Mouse (Mus musculus) lung, embryonic 14.5 days (tissue): Measurements from ENCODE around the gene Nck2. TPM values are rescaled to one million over a fixed set of nuclear protein-coding genes. Genes with fewer than 3 reads are reported as not detected.
"Not testable (repeated sequence)": the region's sequence is repeated elsewhere in the genome, so short reads cannot be mapped to it uniquely, and the experiment has no call there.

Experiments used
- ATAC-seq: fragments of 200-750 bp; cut with Nextera tagmentation; 2 replicates; pipeline ENCODE4 v1.8.0; 2017; ENCODE audit warnings: mild to moderate bottlenecking, moderate TSS enrichment, moderate library complexity; ENCODE audit not compliant: insufficient read depth
- DNase-seq: peaks from one replicate; pipeline ENCODE4 v3.0.0-alpha.2; 2015
- H3K27ac ChIP-seq: fragments of 300-500 bp; sonication (generic); 2 replicates; pipeline ENCODE4 v1.5.1; 2014; ENCODE audit warnings: low read depth, mild to moderate bottlenecking, moderate library complexity
- H3K27me3 ChIP-seq: fragments of 300-500 bp; sonication (generic); 2 replicates; pipeline ENCODE4 v1.6.1; 2014; ENCODE audit warnings: low read length, control low read depth; ENCODE audit not compliant: insufficient read depth
- H3K36me3 ChIP-seq: fragments of 300-500 bp; sonication (generic); 2 replicates; pipeline ENCODE4 v1.6.1; 2014; ENCODE audit warnings: control low read depth; ENCODE audit not compliant: insufficient read depth
- H3K4me1 ChIP-seq: fragments of 300-500 bp; sonication (generic); 2 replicates; pipeline ENCODE4 v1.6.1; 2014; ENCODE audit warnings: antibody characterized with exemption, control low read depth; ENCODE audit not compliant: insufficient read depth
- H3K4me2 ChIP-seq: fragments of 300-500 bp; sonication (generic); 2 replicates; pipeline ENCODE4 v1.6.1; 2014; ENCODE audit warnings: mild to moderate bottlenecking
- H3K4me3 ChIP-seq: fragments of 300-500 bp; sonication (generic); 2 replicates; pipeline ENCODE4 v1.5.1; 2014; ENCODE audit warnings: low read depth, low read length
- H3K9ac ChIP-seq: fragments of 300-500 bp; sonication (generic); 2 replicates; pipeline ENCODE4 v1.6.1; 2014
- H3K9me3 ChIP-seq: fragments of 300-500 bp; sonication (generic); 2 replicates; pipeline ENCODE4 v1.6.1; 2016; ENCODE audit warnings: low read depth, low read length, control low read depth
- CTCF ChIP-seq: IDR thresholded peaks from 2 replicates; pipeline ENCODE4 v1.5.1; 2016; ENCODE audit warnings: antibody characterized with exemption, low read depth
- WGBS: fragments of 180-500 bp; shearing (Covaris S2); extraction: QIAGEN DNeasy Blood & Tissue Kit; methylation state at CpG from one replicate; pipeline ENCODE4 v1.1.7; 2014; 5-methylcytosine and 5-hydroxymethylcytosine counted together
- polyA plus RNA-seq: library from polyadenylated mRNA; unstranded; fragments of >200 nt; fragmentation: Nextera tagmentation; extraction: Ambion mirVana; gene quantifications from 2 replicates; pipeline ENCODE4 v1.2.1, GENCODE M21; 2014

Gene Nck2
- polyA plus RNA-seq, 1 experiment from 2014 or later, result 59.1 TPM

- DNase-seq, result no peak
- WGBS, result 74% methylated on average over 5 of the region's 5 CpGs
- ATAC-seq, result no peak
- Histone ChIP-seq H3K27ac (no peak overlapping the region), H3K36me3 (0 out of 2 replicates have a peak, but pooled peaks cover 2% of the 10 kb centered on the region), H3K4me3 (no peak overlapping the region), H3K9me3 (no peaks in the 10 kb centered on the region), H3K4me2 (no peak overlapping the region), H3K27me3 (no peaks in the 10 kb centered on the region), H3K4me1 (no peaks in the 10 kb centered on the region), H3K9ac (no peak overlapping the region)
- TF ChIP-seq CTCF, result no peak
Measured at GRCm38 (mm10) chr1:43548749-43549148, 104.4 kb downstream of the Nck2 start.

- H3K27me3 ChIP-seq, result no peaks in the 10 kb centered on the region
- H3K4me2 ChIP-seq, result no peak overlapping the region
- peaks cover 19% of the 10 kb centered on the region for H3K36me3 ChIP-seq
- TF ChIP-seq CTCF, result no peak
- H3K9me3 ChIP-seq, result no peaks in the 10 kb centered on the region
- no peak overlapping the region for H3K9ac ChIP-seq
- H3K27ac ChIP-seq, result no peak overlapping the region
- DNase-seq, result no peak
- ATAC-seq, result no peak
- no peak overlapping the region for H3K4me3 ChIP-seq
- H3K4me1 ChIP-seq, result no peaks in the 10 kb centered on the region
- WGBS, result 61% methylated on average over 3 of the region's 3 CpGs
Measured at GRCm38 (mm10) chr1:43550525-43550924, 106.1 kb downstream of the Nck2 start.

GRCm38 (mm10) chr1:43553989-43554679 is 109.8 kb downstream of the Nck2 start:
- WGBS, result 88% methylated on average over 37 of the region's 37 CpGs
- DNase-seq, H3K9me3 ChIP-seq, ATAC-seq, H3K9ac ChIP-seq, H3K4me2 ChIP-seq, H3K4me1 ChIP-seq, H3K27me3 ChIP-seq, H3K4me3 ChIP-seq: not testable (repeated sequence)
- peak overlapping the region; percentile 78 for H3K27ac ChIP-seq
- H3K36me3 ChIP-seq, result peaks cover 23% of the 10 kb centered on the region

GRCm38 (mm10) chr1:43555222-43555974 is 111.0 kb downstream of the Nck2 start:
- 57% methylated on average over 12 of the region's 12 CpGs for WGBS
- no peak for TF ChIP-seq CTCF
- Histone ChIP-seq H3K4me2 (no peak overlapping the region), H3K36me3 (peaks cover 32% of the 10 kb centered on the region), H3K4me3 (no peak overlapping the region), H3K27me3 (no peaks in the 10 kb centered on the region), H3K4me1 (no peaks in the 10 kb centered on the region), H3K9me3 (no peaks in the 10 kb centered on the region), H3K9ac (no peak overlapping the region), H3K27ac (peak overlapping the region; percentile 78)
- ATAC-seq, result peak; percentile 77
- DNase-seq, result peak; percentile 52

GRCm38 (mm10) chr1:43558329-43558728 is 114.0 kb downstream of the Nck2 start:
- H3K4me3 ChIP-seq, result no peak overlapping the region
- no peak overlapping the region for H3K27ac ChIP-seq
- H3K36me3 ChIP-seq, result peaks cover 32% of the 10 kb centered on the region
- DNase-seq (no peak), ATAC-seq (no peak)
- 74% methylated on average over 3 of the region's 3 CpGs for WGBS
- no peak for TF ChIP-seq CTCF
- H3K9ac ChIP-seq, result no peak overlapping the region
- no peaks in the 10 kb centered on the region for H3K9me3 ChIP-seq
- no peak overlapping the region for H3K4me2 ChIP-seq
- H3K27me3 ChIP-seq, result no peaks in the 10 kb centered on the region
- no peaks in the 10 kb centered on the region for H3K4me1 ChIP-seq

- no peak for TF ChIP-seq CTCF
- no peak overlapping the region for H3K27ac ChIP-seq
- peaks cover 27% of the 10 kb centered on the region for H3K36me3 ChIP-seq
- H3K9me3 ChIP-seq, result no peaks in the 10 kb centered on the region
- H3K9ac ChIP-seq, result no peak overlapping the region
- DNase-seq (no peak), ATAC-seq (no peak)
- H3K4me2 ChIP-seq, result no peak overlapping the region
- 88% methylated on average over 5 of the region's 5 CpGs for WGBS
- no peaks in the 10 kb centered on the region for H3K27me3 ChIP-seq
- no peaks in the 10 kb centered on the region for H3K4me1 ChIP-seq
- H3K4me3 ChIP-seq, result no peak overlapping the region
Measured at GRCm38 (mm10) chr1:43559043-43559692, 114.8 kb downstream of the Nck2 start.

- H3K36me3 ChIP-seq, result peaks cover 20% of the 10 kb centered on the region
- no peak overlapping the region for H3K4me2 ChIP-seq
- no peak for TF ChIP-seq CTCF
- H3K27me3 ChIP-seq, result no peaks in the 10 kb centered on the region
- ATAC-seq (no peak), DNase-seq (no peak)
- H3K27ac ChIP-seq, result no peak overlapping the region
- WGBS, result 72% methylated on average over 3 of the region's 3 CpGs
- no peaks in the 10 kb centered on the region for H3K4me1 ChIP-seq
- no peak overlapping the region for H3K9ac ChIP-seq
- H3K4me3 ChIP-seq, result no peak overlapping the region
- H3K9me3 ChIP-seq, result no peaks in the 10 kb centered on the region
Measured at GRCm38 (mm10) chr1:43561085-43561484, 116.7 kb downstream of the Nck2 start.
